Mouse (Mus musculus): Measurements from ENCODE around the gene Hyal3. TPM values are rescaled to one million over a fixed set of nuclear protein-coding genes. Genes with fewer than 3 reads are reported as not detected.
A peak's percentile ranks its signal among the peaks of the same experiment; 100 is the strongest.

The Hyal3 gene
- total and polyA plus RNA-seq, 3 experiments, result 2.3 to 6.8 TPM; not detected in 1

DNA sequence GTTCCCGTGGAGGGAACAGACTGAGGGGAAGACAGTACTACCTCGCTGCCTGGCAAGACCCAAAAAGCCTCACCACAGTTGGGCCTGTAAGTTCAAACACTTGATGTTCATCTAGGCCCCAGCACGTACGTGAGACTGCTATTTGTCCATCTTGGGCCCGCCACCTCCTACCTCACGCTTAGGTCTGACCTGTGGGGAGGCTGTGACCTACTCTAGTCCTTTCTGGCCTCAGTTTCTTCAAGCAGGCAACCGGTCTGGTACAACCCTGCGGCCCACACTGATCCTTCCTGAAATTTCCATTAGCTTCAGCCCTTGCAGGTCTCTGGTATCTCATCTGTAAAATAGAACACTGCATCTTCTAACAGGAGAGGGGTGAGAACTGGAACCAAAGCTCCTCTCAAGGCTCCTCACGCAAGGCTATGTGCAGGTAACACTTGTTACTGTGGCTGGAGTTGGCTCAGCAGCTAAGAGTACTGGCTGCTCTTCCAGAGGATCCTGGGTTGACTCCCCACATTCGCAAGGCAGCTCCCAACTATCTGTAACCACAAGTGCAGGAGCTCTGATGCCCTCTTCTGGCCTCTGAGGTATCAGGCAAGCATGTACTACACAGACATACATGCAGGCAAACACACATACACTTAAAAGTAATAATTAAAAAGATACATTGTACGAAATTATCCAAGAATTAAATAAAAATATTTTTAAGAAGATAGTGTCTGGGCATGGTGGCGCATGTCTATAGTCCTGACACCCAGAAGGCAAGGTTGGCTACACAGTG is 44.9 kb downstream of the Hyal3 start:
- Histone ChIP-seq H3K9ac (ENCODE audit: control insufficient read depth, low read depth, low read length, poor library complexity, severe bottlenecking) (no peak overlapping the region), H3K79me2 (ENCODE audit: control insufficient read depth, insufficient read depth, low read length, poor library complexity) (peaks cover 34% of the 10 kb centered on the region), H3K4me1 (ENCODE audit: control insufficient read depth in 1 of 2, insufficient read depth in 2 of 2, low read length in 2 of 2) (peaks cover 13 to 28% of the 10 kb centered on the region in 2 experiments), H3K9me3 (replicated peaks; ENCODE audit: insufficient read depth, low read length) (no peaks in the 10 kb centered on the region), H3K36me3 (ENCODE audit: control insufficient read depth in 1 of 2, insufficient read depth in 2 of 2, low read length in 2 of 2) (peaks cover 1 to 18% of the 10 kb centered on the region in 2 experiments; a peak in 3 of 4 replicates), H3K4me3 (ENCODE audit: control insufficient read depth in 1 of 2, insufficient read depth in 1 of 2, low read depth in 2 of 2, low read length in 2 of 2) (no peak overlapping the region), H3K27ac (ENCODE audit: control insufficient read depth, low read depth, low read length) (no peak overlapping the region), H3K27me3 (ENCODE audit: control insufficient read depth in 1 of 2, insufficient read depth in 2 of 2, low read length in 2 of 2) (no peaks in the 10 kb centered on the region)
- TF ChIP-seq KAT2A (conservative IDR thresholded peaks at IDR 0.05; ENCODE audit: low read depth, low read length) (no peak), CTCF (IDR thresholded peaks at IDR 0.05 in 2 of 3, conservative IDR thresholded peaks at IDR 0.05 in 1 of 3; ENCODE audit: control insufficient read depth in 1 of 3, insufficient read depth in 1 of 3, low read depth in 2 of 3, low read length in 3 of 3, poor library complexity in 1 of 3, severe bottlenecking in 1 of 3) (peak; percentile 11 to 38 (median 36); a peak in 4 of 6 replicates)
- DNase-seq (ENCODE audit: low read depth, low spot score), result peak; percentile 42

DNA sequence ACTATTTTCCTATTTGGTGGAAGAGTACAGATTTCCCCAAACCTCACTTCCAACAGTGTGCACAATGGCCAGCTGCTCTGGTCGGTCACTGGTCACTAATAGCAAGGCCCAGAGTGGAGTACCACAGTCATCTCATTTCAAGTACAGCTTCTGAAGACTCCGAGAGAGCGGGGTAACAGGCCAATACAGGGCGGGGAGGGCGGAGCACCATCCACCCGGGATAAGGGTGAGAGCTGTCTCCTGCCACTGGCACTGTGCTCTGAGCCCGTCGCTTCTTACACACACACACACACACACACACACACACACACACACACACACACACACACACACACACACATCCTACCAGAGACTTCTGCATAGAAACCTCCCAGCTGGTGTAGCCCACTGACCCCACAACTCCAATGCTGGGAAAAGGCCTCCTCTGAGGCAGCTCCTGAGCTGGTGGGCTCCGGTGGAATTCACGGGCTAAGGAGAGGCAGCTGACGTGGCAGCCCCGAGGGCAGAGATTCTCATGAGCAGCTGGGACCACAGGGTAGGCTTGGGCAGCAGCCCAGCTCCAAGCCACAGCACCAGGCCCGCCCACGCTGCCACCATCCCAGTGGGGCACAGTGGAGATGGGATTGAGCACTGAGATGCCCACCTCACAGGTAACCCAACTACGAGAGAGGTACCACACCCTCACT is 45.7 kb downstream of the Hyal3 start:
- Histone ChIP-seq H3K9me3 (replicated peaks; ENCODE audit: insufficient read depth, low read length) (no peaks in the 10 kb centered on the region), H3K36me3 (ENCODE audit: control insufficient read depth in 1 of 2, insufficient read depth in 2 of 2, low read length in 2 of 2) (peaks cover 1 to 18% of the 10 kb centered on the region in 2 experiments; a peak in 3 of 4 replicates), H3K4me1 (ENCODE audit: control insufficient read depth in 1 of 2, insufficient read depth in 2 of 2, low read length in 2 of 2) (peaks cover 13 to 28% of the 10 kb centered on the region in 2 experiments), H3K4me3 (ENCODE audit: control insufficient read depth in 1 of 2, insufficient read depth in 1 of 2, low read depth in 2 of 2, low read length in 2 of 2) (no peak overlapping the region), H3K79me2 (ENCODE audit: control insufficient read depth, insufficient read depth, low read length, poor library complexity) (peaks cover 41% of the 10 kb centered on the region), H3K27ac (ENCODE audit: control insufficient read depth, low read depth, low read length) (no peak overlapping the region), H3K9ac (ENCODE audit: control insufficient read depth, low read depth, low read length, poor library complexity, severe bottlenecking) (no peak overlapping the region), H3K27me3 (ENCODE audit: control insufficient read depth in 1 of 2, insufficient read depth in 2 of 2, low read length in 2 of 2) (no peaks in the 10 kb centered on the region)
- DNase-seq (ENCODE audit: low read depth, low spot score), result no peak
- TF ChIP-seq ZC3H11A (IDR thresholded peaks at IDR 0.05; ENCODE audit: low read depth, low read length) (no peak), UBTF (IDR thresholded peaks at IDR 0.05; ENCODE audit: borderline replicate concordance, insufficient read depth, low read depth, low read length) (no peak), MEF2A (IDR thresholded peaks at IDR 0.05; ENCODE audit: extremely low read depth, insufficient replicate concordance, low read depth, low read length, poor library complexity, severe bottlenecking) (no peak), USF1 (IDR thresholded peaks at IDR 0.05; ENCODE audit: low read depth, low read length) (no peak), MAX (IDR thresholded peaks at IDR 0.05; ENCODE audit: low read length) (no peak), GABPA (IDR thresholded peaks at IDR 0.05; ENCODE audit: low read depth, low read length) (no peak), MXI1 (IDR thresholded peaks at IDR 0.05; ENCODE audit: low read depth, low read length) (no peak), EP300 (IDR thresholded peaks at IDR 0.05; ENCODE audit: low read depth in 1 of 2, low read length in 2 of 2) (no peak), MAFK (IDR thresholded peaks at IDR 0.05; ENCODE audit: borderline replicate concordance, low read depth, low read length) (no peak), CHD2 (IDR thresholded peaks at IDR 0.05; ENCODE audit: low read length) (no peak), RCOR1 (IDR thresholded peaks at IDR 0.05; ENCODE audit: low read depth, low read length) (no peak), TCF12 (IDR thresholded peaks at IDR 0.05; ENCODE audit: low read depth, low read length) (no peak), CHD1 (IDR thresholded peaks at IDR 0.05; ENCODE audit: low read depth, low read length) (no peak), JUND (IDR thresholded peaks at IDR 0.05; ENCODE audit: low read depth, low read length) (no peak), HCFC1 (IDR thresholded peaks at IDR 0.05; ENCODE audit: low read depth, low read length) (no peak)
